Mouse (Mus musculus): ENCODE results near the gene Rad23a. TPM values are rescaled to one million over a fixed set of nuclear protein-coding genes. Genes with fewer than 3 reads are reported as not detected.
"Not testable (repeated sequence)": the region's sequence is repeated elsewhere in the genome, so short reads cannot be mapped to it uniquely, and the experiment has no call there.

Gene Rad23a
- total RNA-seq, 4 experiments from 2014 or later: 107 to 125 (median 111) TPM

- DNase-seq: no peak
Measured at GRCm38 (mm10) chr8:84839875-84840247, 604 bp downstream of the Rad23a start.

GRCm38 (mm10) chr8:84839411-84839810 lies 1.1 kb downstream of the Rad23a start:
- no peak for DNase-seq

DNA sequence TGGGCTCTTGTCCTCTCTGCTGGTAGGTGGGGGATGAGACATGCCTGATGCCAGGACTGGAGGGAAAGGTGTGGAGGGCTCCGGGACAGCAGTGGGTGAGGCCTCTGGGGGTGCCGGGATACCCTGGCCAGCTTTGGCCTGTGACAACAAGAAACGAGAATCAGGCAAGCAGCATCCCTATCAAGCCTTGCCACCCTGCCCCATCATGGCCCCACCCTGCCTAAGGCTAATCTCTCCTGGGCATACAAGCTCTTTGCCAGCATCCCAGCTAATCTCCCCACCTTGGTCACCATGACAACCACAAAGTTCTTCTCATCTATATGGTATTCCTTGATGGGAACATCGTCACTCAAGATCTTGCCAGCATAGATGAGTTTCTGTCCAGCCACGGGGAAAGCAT lies 2.0 kb downstream of the Rad23a start:
- DNase-seq: no peak

- no peak for DNase-seq
Measured at GRCm38 (mm10) chr8:84837912-84838470, 2.5 kb downstream of the Rad23a start.

DNA sequence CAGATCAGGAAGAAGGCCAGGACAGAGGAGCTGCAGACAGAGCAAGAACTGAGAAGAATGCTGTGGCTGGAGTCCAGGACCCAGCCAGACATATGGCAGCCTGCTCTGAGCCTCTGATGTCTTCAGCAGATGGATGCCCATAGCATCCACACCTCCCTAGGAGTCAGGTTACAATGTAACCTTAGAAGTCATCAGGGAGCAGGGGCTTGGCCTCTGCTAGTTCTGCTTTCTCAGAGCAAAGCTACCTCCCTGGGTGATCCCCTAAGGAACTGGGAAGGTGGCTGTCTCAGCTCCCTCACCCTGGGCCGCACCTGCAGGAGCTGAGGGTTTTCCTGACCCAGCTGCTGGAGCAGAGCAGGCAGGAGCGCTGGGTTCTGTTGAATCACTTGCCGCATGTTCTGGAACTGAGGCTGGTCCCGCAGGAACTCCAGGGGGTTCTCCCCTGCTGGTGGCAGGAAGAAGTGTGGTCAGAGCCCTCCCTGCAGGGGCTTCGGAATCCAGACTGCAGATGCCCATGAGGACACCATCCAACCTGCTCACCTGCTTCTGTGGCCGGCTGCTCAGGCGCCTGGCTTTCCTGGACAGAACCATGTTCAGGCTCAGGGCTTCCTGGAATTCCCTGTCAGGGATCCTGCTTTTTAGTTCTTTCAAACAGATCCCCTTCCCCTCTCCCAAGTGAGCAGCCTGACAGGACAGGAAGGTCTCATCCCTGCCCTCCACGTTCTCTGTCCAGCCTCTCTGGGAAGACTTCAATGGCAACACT lies 3.1 kb downstream of the Rad23a start:
- DNase-seq: no peak

GRCm38 (mm10) chr8:84834866-84835855 lies 5.3 kb downstream of the Rad23a start:
- DNase-seq: peak; percentile 74

DNA sequence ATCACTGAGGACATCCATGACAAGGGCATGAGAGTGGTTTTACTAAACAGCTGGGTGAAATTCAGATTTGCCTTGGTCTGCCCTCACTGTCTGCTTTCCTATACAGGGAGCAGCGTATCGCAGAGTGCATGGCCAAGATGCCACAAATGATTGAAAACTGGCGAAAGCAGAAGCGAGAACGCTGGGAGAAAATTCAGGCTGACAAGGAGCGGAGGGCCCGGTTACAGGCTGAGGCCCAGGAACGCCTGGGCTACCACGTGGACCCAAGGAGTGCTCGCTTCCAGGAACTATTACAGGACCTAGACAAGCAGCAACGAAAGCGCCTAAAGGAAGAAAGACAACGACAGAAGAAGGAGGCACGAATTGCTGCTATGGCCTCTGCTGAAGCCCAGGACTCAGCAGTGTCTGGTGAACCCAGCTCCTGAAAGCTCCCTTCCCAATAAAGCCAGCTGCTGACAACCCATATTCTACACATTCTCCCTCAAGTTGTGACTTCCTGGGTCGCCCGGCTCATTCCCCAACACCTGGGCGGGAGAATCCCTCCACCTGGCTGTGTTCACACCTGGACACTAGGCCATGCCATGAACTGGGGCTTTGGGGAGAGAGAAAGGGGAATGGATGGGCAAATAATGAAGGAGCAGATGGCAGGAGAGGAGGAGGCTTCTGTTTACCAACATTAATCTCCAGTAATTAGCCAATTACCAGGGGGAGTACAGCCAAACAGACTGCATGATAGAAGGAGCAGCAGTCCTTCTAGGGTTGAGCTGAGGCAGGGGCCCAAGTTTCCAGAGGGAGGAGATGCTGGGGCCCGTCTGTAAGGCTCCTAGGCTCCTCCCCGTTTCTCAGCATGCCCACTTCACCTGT lies 6.2 kb downstream of the Rad23a start:
- no peak for DNase-seq

GRCm38 (mm10) chr8:84832759-84833742 lies 7.4 kb downstream of the Rad23a start:
- no peak for DNase-seq

GRCm38 (mm10) chr8:84832034-84832717 lies 8.3 kb downstream of the Rad23a start:
- DNase-seq: peak; percentile 62

- no peak for DNase-seq
Measured at GRCm38 (mm10) chr8:84831490-84831889, 9.0 kb downstream of the Rad23a start, which contains the start of gene Gadd45gip1. Gene Gadd45gip1 (plus strand): TSS chr8:84831522.

DNA sequence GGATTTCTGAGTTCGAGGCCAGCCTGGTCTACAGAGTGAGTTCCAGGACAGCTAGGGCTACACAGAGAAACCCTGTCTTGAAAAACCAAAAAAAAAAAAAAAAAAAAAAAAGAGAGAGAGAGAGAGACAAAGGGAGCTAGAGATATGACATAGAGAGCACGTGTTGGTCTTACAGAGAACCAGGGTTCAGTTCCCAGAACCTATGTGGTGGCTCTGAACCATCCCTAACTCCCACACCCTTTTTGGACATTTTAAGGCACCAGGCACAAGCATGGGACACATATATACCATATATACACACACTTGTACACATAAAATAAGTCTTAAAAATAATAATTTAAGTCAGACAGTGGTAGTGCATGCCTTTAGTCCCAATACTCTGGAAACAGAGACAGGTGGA lies 13.9 kb downstream of the Rad23a start:
- DNase-seq: not testable (repeated sequence)

GRCm38 (mm10) chr8:84825636-84826035 lies 14.8 kb downstream of the Rad23a start:
- no peak for DNase-seq

DNA sequence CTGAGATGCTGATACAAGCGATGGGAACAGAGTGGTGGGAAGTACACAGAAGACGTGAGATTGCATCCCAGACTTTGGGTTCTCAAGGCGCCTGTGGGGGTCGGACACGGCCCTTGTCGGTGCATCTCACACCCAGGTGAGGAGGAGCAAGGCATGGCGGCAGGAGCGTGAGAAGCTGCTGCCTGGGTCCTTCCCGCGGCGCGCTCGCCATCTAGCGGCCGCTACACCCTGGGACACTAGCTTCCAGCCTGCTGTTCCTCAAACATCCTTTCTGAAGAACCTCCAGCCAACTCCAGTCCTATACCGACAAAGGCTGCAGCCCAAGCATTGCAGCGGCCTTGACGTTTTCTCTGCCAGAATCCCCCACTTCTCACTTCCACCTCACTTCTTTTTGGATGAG lies 16.8 kb downstream of the Rad23a start:
- DNase-seq: no peak

GRCm38 (mm10) chr8:84822723-84823122 lies 17.7 kb downstream of the Rad23a start, which contains the start of gene Dand5:
Gene Dand5 (minus strand): TSS chr8:84822823.
- DNase-seq: no peak

DNA sequence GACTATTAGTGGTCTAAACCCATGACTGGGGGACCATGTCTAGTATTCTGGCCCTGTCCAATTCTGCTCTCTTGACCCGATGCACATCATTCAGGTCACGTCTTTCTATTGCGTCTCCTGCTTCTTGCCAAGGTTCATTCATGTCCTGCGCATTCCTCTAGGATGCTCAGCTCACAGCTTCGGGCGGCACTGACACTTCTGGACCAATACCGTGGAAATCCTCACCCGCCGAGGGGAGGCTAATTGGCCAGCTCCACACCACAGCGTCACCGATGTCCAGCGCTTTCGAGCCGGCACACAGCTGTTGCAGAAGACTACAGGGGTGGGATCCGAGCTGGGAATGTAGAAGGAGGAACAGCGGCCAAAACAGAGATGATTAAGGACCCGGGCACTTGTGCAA lies 24.3 kb downstream of the Rad23a start:
- no peak for DNase-seq

- DNase-seq: peak; percentile 86
Measured at GRCm38 (mm10) chr8:84815547-84815946, 24.9 kb downstream of the Rad23a start.

- DNase-seq: no peak
Measured at GRCm38 (mm10) chr8:84814555-84815441, 25.7 kb downstream of the Rad23a start.

GRCm38 (mm10) chr8:84814240-84814554 lies 26.3 kb downstream of the Rad23a start:
- DNase-seq: no peak

- no peak for DNase-seq
Measured at GRCm38 (mm10) chr8:84813830-84814229, 26.6 kb downstream of the Rad23a start.

Measured in adrenal gland, adult 8-10 months (tissue).